ENCODE assay signal across 9 mouse cellular contexts in the genomic region with DNA sequence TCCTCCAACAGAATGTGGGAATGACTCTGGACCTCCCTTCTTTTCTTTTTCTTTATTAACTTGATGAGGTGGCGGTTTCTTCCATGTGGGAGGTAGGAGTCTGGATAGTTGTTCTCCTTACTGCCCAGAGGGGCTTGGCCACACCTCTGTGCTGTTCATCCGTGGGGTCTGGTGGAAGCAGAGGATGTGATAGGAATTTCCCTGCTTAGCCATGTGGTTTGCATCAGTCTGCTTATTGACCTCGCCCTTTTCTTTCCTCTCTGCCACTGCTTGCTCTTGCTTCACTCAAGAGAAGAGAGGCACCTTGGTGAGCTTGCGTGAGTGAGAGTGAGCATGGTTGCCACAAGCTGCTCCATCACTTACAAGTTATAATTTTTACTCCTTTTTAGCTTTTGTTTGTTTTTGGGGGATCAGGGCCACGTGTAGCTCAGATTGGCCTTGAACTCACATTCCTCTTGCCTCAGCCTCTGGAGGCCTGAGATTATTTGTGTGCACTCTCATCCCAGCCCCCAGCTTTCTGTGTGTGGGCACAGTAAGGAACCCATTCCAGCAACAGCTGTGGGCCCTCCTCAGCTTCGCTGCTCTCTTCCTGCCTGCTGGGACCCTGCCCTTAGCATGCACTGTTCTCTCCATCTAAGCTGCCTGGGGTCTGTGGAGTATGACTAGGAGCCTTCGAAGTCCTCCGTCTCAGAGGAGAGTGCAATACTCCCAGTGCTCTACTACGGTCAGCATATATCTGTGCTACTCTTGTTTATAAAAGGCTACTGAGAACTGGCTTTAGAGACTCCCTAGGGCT. TPM values are rescaled to one million over a fixed set of nuclear protein-coding genes. Genes with fewer than 3 reads are reported as not detected.
A peak's percentile ranks its signal among the peaks of the same experiment; 100 is the strongest.
DNase-seq lines count a peak whose midpoint lies in the region; ATAC-seq and TF ChIP-seq lines count a peak whose summit lies in the region.
"Had no signal": no experiment of that assay in that cellular context is flagged by ENCODE, and none has a peak within 500 bp of the region (broad histone marks: within the 10 kb centered on the region; RNA-seq: fewer than 3 reads in every experiment).

No protein-coding gene starts in this region.

- no peak overlapping the region for H3K9ac ChIP-seq in forebrain, embryonic 11.5 days (ENCODE audit: low read length)
- H3K9ac ChIP-seq in liver, embryonic 12.5 days = no peak overlapping the region
- no peak overlapping the region for H3K9ac ChIP-seq in liver, postnatal 0 days (replicated peaks)
- no peak overlapping the region for H3K9ac ChIP-seq in hindbrain, embryonic 11.5 days (ENCODE audit: low read depth, low read length)
- H3K9ac ChIP-seq in stomach, embryonic 14.5 days (replicated peaks; ENCODE audit: low read depth, low read length) = no peak overlapping the region

- H3K4me3 ChIP-seq in forebrain, embryonic 10.5 days = no peak overlapping the region
- H3K4me3 ChIP-seq in forebrain, embryonic 11.5 days (ENCODE audit: low read depth, low read length) = no peak overlapping the region
- no peak overlapping the region for H3K4me3 ChIP-seq in liver, embryonic 12.5 days
- no peak overlapping the region for H3K4me3 ChIP-seq in liver, postnatal 0 days (ENCODE audit: low read depth, low read length)
- no peak overlapping the region for H3K4me3 ChIP-seq in hindbrain, embryonic 11.5 days (ENCODE audit: low read depth, low read length)
- no peak overlapping the region for H3K4me3 ChIP-seq in stomach, embryonic 14.5 days (ENCODE audit: low read depth, low read length)

- no peaks in the 10 kb centered on the region for H3K9me3 ChIP-seq in forebrain, embryonic 10.5 days
- H3K9me3 ChIP-seq in forebrain, embryonic 11.5 days (ENCODE audit: control insufficient read depth, low read length) = no peaks in the 10 kb centered on the region
- no peaks in the 10 kb centered on the region for H3K9me3 ChIP-seq in liver, embryonic 12.5 days (replicated peaks)
- no peaks in the 10 kb centered on the region for H3K9me3 ChIP-seq in liver, postnatal 0 days (ENCODE audit: low read length)
- no peaks in the 10 kb centered on the region for H3K9me3 ChIP-seq in hindbrain, embryonic 11.5 days (ENCODE audit: control insufficient read depth, low read length)
- no peaks in the 10 kb centered on the region for H3K9me3 ChIP-seq in stomach, embryonic 14.5 days (ENCODE audit: control insufficient read depth, low read depth, low read length)

- WGBS in forebrain, embryonic 10.5 days = 52% methylated on average over 9 of the region's 9 CpGs
- 65% methylated on average over 9 of the region's 9 CpGs for WGBS in forebrain, embryonic 11.5 days
- 60% methylated on average over 9 of the region's 9 CpGs for WGBS in liver, embryonic 12.5 days (ENCODE audit: insufficient replicate concordance)
- WGBS in liver, postnatal 0 days (ENCODE audit: insufficient replicate concordance) = 64% methylated on average over 9 of the region's 9 CpGs
- WGBS in hindbrain, embryonic 11.5 days = 49% methylated on average over 9 of the region's 9 CpGs
- 28% methylated on average over 9 of the region's 9 CpGs for WGBS in stomach, embryonic 14.5 days

- no peak for ATAC-seq in forebrain, embryonic 11.5 days (replicated peaks; ENCODE audit: low FRiP score)
- ATAC-seq in liver, embryonic 12.5 days = no peak
- ATAC-seq in liver, postnatal 0 days = no peak
- no peak for ATAC-seq in hindbrain, embryonic 11.5 days (ENCODE audit: low FRiP score)
- ATAC-seq in stomach, embryonic 14.5 days (ENCODE audit: insufficient number of reproducible peaks, insufficient read depth, low FRiP score, low read depth) = peak; percentile 43; the same call in 1 of the 2 replicates

- no peaks in the 10 kb centered on the region for H3K27me3 ChIP-seq in forebrain, embryonic 10.5 days (ENCODE audit: poor library complexity, severe bottlenecking)
- H3K27me3 ChIP-seq in forebrain, embryonic 11.5 days (ENCODE audit: control insufficient read depth, insufficient read depth, low read length) = no peaks in the 10 kb centered on the region
- no peaks in the 10 kb centered on the region for H3K27me3 ChIP-seq in liver, embryonic 12.5 days (replicated peaks)
- H3K27me3 ChIP-seq in liver, postnatal 0 days (ENCODE audit: insufficient read depth, low read length) = no peaks in the 10 kb centered on the region
- no peaks in the 10 kb centered on the region for H3K27me3 ChIP-seq in hindbrain, embryonic 11.5 days (ENCODE audit: control insufficient read depth, insufficient read depth, low read length)
- no peaks in the 10 kb centered on the region for H3K27me3 ChIP-seq in stomach, embryonic 14.5 days (ENCODE audit: control insufficient read depth, insufficient read depth, low read length)

- DNase-seq in forebrain, embryonic 10.5 days (ENCODE audit: extremely low spot score, low spot score) = no peak
- no peak for DNase-seq in forebrain, embryonic 11.5 days (ENCODE audit: low spot score)
- no peak for DNase-seq in liver, postnatal 0 days
- DNase-seq in hindbrain, embryonic 11.5 days (ENCODE audit: low spot score) = peak; percentile 27
- no peak for DNase-seq in right cerebral cortex, postnatal 14 days
- DNase-seq in layer of hippocampus, postnatal 25 days (ENCODE audit: extremely low spot score in 1 of 2, low spot score in 1 of 2) = no peak

- peak overlapping the region; percentile 45; the same call in 1 of the 2 replicates for H3K27ac ChIP-seq in forebrain, embryonic 10.5 days
- no peak overlapping the region for H3K27ac ChIP-seq in forebrain, embryonic 11.5 days (ENCODE audit: low read depth, low read length)
- peak overlapping the region; percentile 26; the same call in 1 of the 2 replicates for H3K27ac ChIP-seq in liver, embryonic 12.5 days
- H3K27ac ChIP-seq in liver, postnatal 0 days (ENCODE audit: low read depth) = no peak overlapping the region
- no peak overlapping the region for H3K27ac ChIP-seq in hindbrain, embryonic 11.5 days (ENCODE audit: low read depth, low read length)
- peak overlapping the region; percentile 53; the same call in 1 of the 2 replicates for H3K27ac ChIP-seq in stomach, embryonic 14.5 days (ENCODE audit: low read length)

- no peak for TF ChIP-seq EP300 in liver, postnatal 0 days (IDR thresholded peaks at IDR 0.05; ENCODE audit: low read depth)

- H3K4me1 ChIP-seq in forebrain, embryonic 10.5 days = peaks cover 71% of the 10 kb centered on the region
- H3K4me1 ChIP-seq in forebrain, embryonic 11.5 days (replicated peaks; ENCODE audit: control insufficient read depth, insufficient read depth, low read length) = peaks cover 30% of the 10 kb centered on the region
- peaks cover 49% of the 10 kb centered on the region for H3K4me1 ChIP-seq in liver, embryonic 12.5 days
- peaks cover 18% of the 10 kb centered on the region for H3K4me1 ChIP-seq in liver, postnatal 0 days (ENCODE audit: insufficient read depth)
- peaks cover 17% of the 10 kb centered on the region for H3K4me1 ChIP-seq in hindbrain, embryonic 11.5 days (replicated peaks; ENCODE audit: control insufficient read depth, insufficient read depth, low read length)
- peaks cover 68% of the 10 kb centered on the region for H3K4me1 ChIP-seq in stomach, embryonic 14.5 days (ENCODE audit: control insufficient read depth, insufficient read depth, low read length)

- H3K4me2 ChIP-seq in forebrain, embryonic 11.5 days (ENCODE audit: low read depth, low read length, severe bottlenecking) = no peak overlapping the region
- H3K4me2 ChIP-seq in liver, embryonic 12.5 days = no peak overlapping the region
- H3K4me2 ChIP-seq in liver, postnatal 0 days (ENCODE audit: low read depth, low read length) = no peak overlapping the region
- H3K4me2 ChIP-seq in hindbrain, embryonic 11.5 days (replicated peaks; ENCODE audit: low read depth, low read length) = no peak overlapping the region
- no peak overlapping the region for H3K4me2 ChIP-seq in stomach, embryonic 14.5 days (replicated peaks; ENCODE audit: low read depth, low read length)
- H3K4me2 ChIP-seq: midbrain, embryonic 11.5 days had no signal

- no peak for TF ChIP-seq CTCF in liver, postnatal 0 days (IDR thresholded peaks at IDR 0.05; ENCODE audit: low read depth)

- H3K36me3 ChIP-seq in forebrain, embryonic 10.5 days (replicated peaks) = peaks cover 18% of the 10 kb centered on the region
- no peaks in the 10 kb centered on the region for H3K36me3 ChIP-seq in forebrain, embryonic 11.5 days (ENCODE audit: control insufficient read depth, insufficient read depth, low read length)
- H3K36me3 ChIP-seq in liver, embryonic 12.5 days = no peaks in the 10 kb centered on the region; the same call in 1 of the 2 replicates
- no peaks in the 10 kb centered on the region for H3K36me3 ChIP-seq in liver, postnatal 0 days (replicated peaks; ENCODE audit: insufficient read depth, low read length)
- no peaks in the 10 kb centered on the region for H3K36me3 ChIP-seq in hindbrain, embryonic 11.5 days (ENCODE audit: control insufficient read depth, insufficient read depth, low read length)
- H3K36me3 ChIP-seq in stomach, embryonic 14.5 days (ENCODE audit: control insufficient read depth, insufficient read depth, low read length) = no peaks in the 10 kb centered on the region

RNA-seq across cellular contexts. Expression of a gene that starts 31.0 kb away (rescaled TPM):
- polyA plus RNA-seq in forebrain, embryonic 10.5 days (2016; fragmentation: Nextera tagmentation; extraction: Ambion mirVana) = 277 and 280 TPM in 2 replicates
- 288 and 296 TPM in 2 replicates for polyA plus RNA-seq in forebrain, embryonic 11.5 days (2014; fragmentation: Nextera tagmentation; extraction: Ambion mirVana)
- 57.6 and 59.0 TPM in 2 replicates for polyA plus RNA-seq in liver, embryonic 12.5 days (2016; fragmentation: Nextera tagmentation; extraction: Ambion mirVana)
- polyA plus RNA-seq in liver, postnatal 0 days (2015; fragmentation: Nextera tagmentation; extraction: Ambion mirVana) = 12.1 and 12.2 TPM in 2 replicates
- 241 and 243 TPM in 2 replicates for polyA plus RNA-seq in hindbrain, embryonic 11.5 days (2014; fragmentation: Nextera tagmentation; extraction: Ambion mirVana)
- 176 and 186 TPM in 2 replicates for polyA plus RNA-seq in stomach, embryonic 14.5 days (2014; fragmentation: Nextera tagmentation; extraction: Ambion mirVana)
- 100 to 1,000 TPM in 1 of 2 experiments, 10 to 100 TPM in 1; 98.9 to 113 TPM for total RNA-seq in layer of hippocampus, postnatal 25 days (2021)

Comparison
In these comparisons a context has a peak if more than half of its experiments do, and no peak if none do; other contexts are left out.
1. H3K27ac ChIP-seq: peak in forebrain, embryonic 10.5 days (single experiment), liver, embryonic 12.5 days (single experiment) and stomach, embryonic 14.5 days (single experiment); none in forebrain, embryonic 11.5 days (single experiment), liver, postnatal 0 days (single experiment) and hindbrain, embryonic 11.5 days (single experiment).